Mouse (Mus musculus) megakaryocyte, embryonic 14.5 days (primary cell): ENCODE results near the gene Hpse2. TPM values are rescaled to one million over a fixed set of nuclear protein-coding genes. Genes with fewer than 3 reads are reported as not detected.

Source experiments
- H3K27me3 ChIP-seq: replicated peaks from 2 replicates; pipeline ENCODE3; 2012; ENCODE audit warnings: inconsistent platforms
- H3K36me3 ChIP-seq: replicated peaks from 2 replicates; pipeline ENCODE3; 2012; ENCODE audit warnings: low read length, inconsistent platforms, mixed read lengths
- H3K4me1 ChIP-seq: 2 replicates; pipeline ENCODE4 v1.6.1; 2012; ENCODE audit warnings: inconsistent platforms
- H3K4me3 ChIP-seq: replicated peaks from 2 replicates; pipeline ENCODE3; 2012; ENCODE audit warnings: moderate library complexity, mild to moderate bottlenecking, inconsistent platforms
- H3K9me3 ChIP-seq: 2 replicates; pipeline ENCODE4 v1.6.1; 2012; ENCODE audit warnings: inconsistent platforms
- FLI1 ChIP-seq: IDR thresholded peaks from 2 replicates; pipeline ENCODE4 v1.6.1; 2012; ENCODE audit warnings: low read length, inconsistent platforms, mixed read lengths
- GATA1 ChIP-seq: IDR thresholded peaks from 3 replicates; pipeline ENCODE4 v1.6.1; 2012; ENCODE audit warnings: mixed read lengths, low read length, inconsistent platforms, borderline replicate concordance
- polyA plus RNA-seq: library from polyadenylated mRNA; stranded (reverse); fragments of >175 nt; gene quantifications from 2 replicates; pipeline ENCODE4 v1.2.3, GENCODE M21; 2012; ENCODE audit warnings: low replicate concordance; ENCODE audit not compliant: insufficient read depth

Gene Hpse2
- polyA plus RNA-seq, 1 experiment: 0.02 TPM

GRCm38 (mm10) chr19:42877653-42878052, 510.5 kb downstream of the Hpse2 start:
- peaks cover 5% of the 10 kb centered on the region for H3K27me3 ChIP-seq
- H3K9me3 ChIP-seq: no peaks in the 10 kb centered on the region
- no peaks in the 10 kb centered on the region for H3K4me1 ChIP-seq
- no peaks in the 10 kb centered on the region for H3K36me3 ChIP-seq
- H3K4me3 ChIP-seq: no peak overlapping the region
- TF ChIP-seq FLI1: no peak
- no peak for TF ChIP-seq GATA1

- no peak for TF ChIP-seq FLI1
- TF ChIP-seq GATA1: no peak
- H3K27me3 ChIP-seq: peaks cover 5% of the 10 kb centered on the region
- H3K9me3 ChIP-seq: no peaks in the 10 kb centered on the region
- H3K4me3 ChIP-seq: no peak overlapping the region
- H3K36me3 ChIP-seq: no peaks in the 10 kb centered on the region
- no peaks in the 10 kb centered on the region for H3K4me1 ChIP-seq
These were observed 511.6 kb downstream of the Hpse2 start for GRCm38 (mm10) chr19:42876563-42876962.

DNA sequence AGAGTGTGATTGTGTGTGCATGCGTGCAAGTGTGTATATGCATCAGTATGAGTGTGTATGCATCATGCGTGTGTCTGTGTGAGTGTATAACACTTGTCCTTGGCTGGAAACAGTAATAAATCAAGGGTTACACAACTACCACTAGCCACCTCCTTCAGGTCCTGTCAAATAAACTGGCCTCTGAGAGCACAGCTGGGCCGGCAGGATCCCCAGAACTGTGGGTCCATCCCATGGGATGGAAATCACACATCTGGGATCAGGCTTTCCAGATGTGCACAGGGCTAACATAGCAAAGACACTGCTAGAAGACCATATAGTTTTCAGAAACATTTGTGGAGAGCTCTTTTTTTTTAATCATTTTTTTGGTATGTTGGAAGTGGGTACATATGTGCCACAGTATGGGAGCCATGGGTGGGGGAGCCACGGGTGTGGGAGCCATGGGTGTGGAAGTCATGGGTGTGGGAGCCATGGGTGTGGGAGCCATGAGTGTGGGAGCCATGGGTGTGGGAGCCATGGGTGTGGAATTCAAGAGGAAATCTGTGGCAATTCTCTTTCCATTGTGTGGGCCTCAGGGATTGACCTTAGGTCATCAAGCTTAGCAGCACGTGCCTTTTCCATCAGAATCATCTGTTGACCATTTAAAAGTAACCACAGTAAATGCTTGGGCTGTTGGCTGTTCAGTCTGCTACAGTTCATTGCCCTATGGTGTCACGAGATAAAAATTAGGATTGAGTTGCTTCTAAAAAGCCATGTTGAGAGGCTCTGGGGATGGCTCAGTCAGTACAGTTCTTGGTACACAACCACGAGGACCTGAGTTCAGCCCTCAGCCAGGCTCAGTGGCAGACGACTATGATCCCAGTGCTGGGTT, 518.3 kb downstream of the Hpse2 start:
- Histone ChIP-seq H3K4me1 (no peaks in the 10 kb centered on the region), H3K4me3 (peak overlapping the region; percentile 40), H3K9me3 (no peaks in the 10 kb centered on the region), H3K27me3 (peaks cover 21% of the 10 kb centered on the region), H3K36me3 (no peaks in the 10 kb centered on the region)
- no peak for TF ChIP-seq GATA1
- TF ChIP-seq FLI1: no peak

DNA sequence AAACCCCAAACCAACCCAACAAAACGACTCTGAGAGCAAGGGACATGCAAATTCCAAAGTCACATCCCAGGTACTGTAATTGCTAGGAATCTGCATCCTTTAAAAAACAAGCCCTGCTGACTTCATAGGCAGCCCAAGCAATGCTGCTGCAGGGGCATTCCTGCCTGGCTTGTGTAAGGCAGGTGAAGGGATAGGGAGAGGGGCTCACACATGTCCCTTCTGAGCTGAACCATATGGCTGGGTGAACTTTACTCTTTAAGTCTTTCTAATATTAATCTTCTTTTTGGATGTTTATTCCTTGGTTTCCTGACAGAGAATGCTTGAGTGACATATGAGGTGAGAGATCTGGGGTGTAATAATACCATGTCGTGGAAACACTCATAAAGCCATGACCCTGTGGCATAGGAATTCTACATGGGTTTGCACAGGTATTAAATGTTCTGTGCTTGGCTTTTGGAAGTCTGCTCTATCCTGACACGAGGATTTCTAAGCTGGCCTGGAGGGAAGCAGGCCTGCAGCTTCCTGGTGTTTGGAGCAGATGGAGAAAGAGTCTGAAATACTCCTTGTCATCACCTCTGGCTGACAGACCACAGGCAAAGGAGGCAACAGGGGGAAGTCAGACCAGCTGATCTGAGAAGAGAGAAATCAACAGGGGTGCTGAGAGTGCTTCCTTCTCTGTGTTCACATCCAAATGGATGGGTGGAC, 519.0 kb downstream of the Hpse2 start:
- TF ChIP-seq FLI1 (no peak), GATA1 (no peak)
- Histone ChIP-seq H3K4me1 (no peaks in the 10 kb centered on the region), H3K36me3 (no peaks in the 10 kb centered on the region), H3K9me3 (no peaks in the 10 kb centered on the region), H3K27me3 (peaks cover 21% of the 10 kb centered on the region), H3K4me3 (peak overlapping the region; percentile 40)

DNA sequence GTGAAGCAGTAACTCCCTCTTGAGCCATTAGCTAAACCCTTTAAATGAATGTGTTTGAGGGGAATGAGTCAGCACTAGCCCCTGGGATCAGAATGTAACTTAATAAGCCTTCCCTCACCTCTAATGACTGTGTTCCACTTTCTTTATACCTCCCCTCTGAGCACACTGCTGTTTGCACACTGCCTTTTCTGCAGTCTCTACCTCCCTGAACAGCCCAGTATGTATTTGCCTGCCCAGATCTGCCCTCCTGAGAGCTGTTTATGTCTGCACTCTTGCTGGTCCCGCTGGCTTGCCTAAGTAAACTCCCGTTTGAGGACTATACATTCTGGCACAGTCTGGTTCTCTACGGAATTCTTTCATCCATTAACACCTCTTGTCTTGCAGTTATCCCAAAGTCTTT, 525.1 kb downstream of the Hpse2 start:
- no peak for TF ChIP-seq GATA1
- no peak for TF ChIP-seq FLI1
- Histone ChIP-seq H3K4me3 (no peak overlapping the region), H3K27me3 (peaks cover 14% of the 10 kb centered on the region), H3K36me3 (no peaks in the 10 kb centered on the region), H3K9me3 (no peaks in the 10 kb centered on the region), H3K4me1 (no peaks in the 10 kb centered on the region)

GRCm38 (mm10) chr19:42857096-42857495, 531.1 kb downstream of the Hpse2 start:
- H3K27me3 ChIP-seq: peaks cover 5% of the 10 kb centered on the region
- no peaks in the 10 kb centered on the region for H3K36me3 ChIP-seq
- TF ChIP-seq GATA1 (no peak), FLI1 (no peak)
- no peak overlapping the region for H3K4me3 ChIP-seq
- no peaks in the 10 kb centered on the region for H3K4me1 ChIP-seq
- H3K9me3 ChIP-seq: peaks cover 4% of the 10 kb centered on the region; the same call in 1 of the 2 replicates

GRCm38 (mm10) chr19:42855649-42856048, 532.5 kb downstream of the Hpse2 start:
- Histone ChIP-seq H3K27me3 (peaks cover 5% of the 10 kb centered on the region), H3K4me3 (no peak overlapping the region), H3K4me1 (no peaks in the 10 kb centered on the region), H3K36me3 (no peaks in the 10 kb centered on the region), H3K9me3 (peaks cover 4% of the 10 kb centered on the region; the same call in 1 of the 2 replicates)
- TF ChIP-seq GATA1: no peak
- no peak for TF ChIP-seq FLI1

GRCm38 (mm10) chr19:42850444-42850843, 537.7 kb downstream of the Hpse2 start:
- peaks cover 2% of the 10 kb centered on the region for H3K27me3 ChIP-seq
- no peaks in the 10 kb centered on the region for H3K4me1 ChIP-seq
- no peak overlapping the region for H3K4me3 ChIP-seq
- H3K9me3 ChIP-seq: peaks cover 4% of the 10 kb centered on the region; the same call in 1 of the 2 replicates
- H3K36me3 ChIP-seq: no peaks in the 10 kb centered on the region
- TF ChIP-seq GATA1: no peak
- TF ChIP-seq FLI1: no peak

DNA sequence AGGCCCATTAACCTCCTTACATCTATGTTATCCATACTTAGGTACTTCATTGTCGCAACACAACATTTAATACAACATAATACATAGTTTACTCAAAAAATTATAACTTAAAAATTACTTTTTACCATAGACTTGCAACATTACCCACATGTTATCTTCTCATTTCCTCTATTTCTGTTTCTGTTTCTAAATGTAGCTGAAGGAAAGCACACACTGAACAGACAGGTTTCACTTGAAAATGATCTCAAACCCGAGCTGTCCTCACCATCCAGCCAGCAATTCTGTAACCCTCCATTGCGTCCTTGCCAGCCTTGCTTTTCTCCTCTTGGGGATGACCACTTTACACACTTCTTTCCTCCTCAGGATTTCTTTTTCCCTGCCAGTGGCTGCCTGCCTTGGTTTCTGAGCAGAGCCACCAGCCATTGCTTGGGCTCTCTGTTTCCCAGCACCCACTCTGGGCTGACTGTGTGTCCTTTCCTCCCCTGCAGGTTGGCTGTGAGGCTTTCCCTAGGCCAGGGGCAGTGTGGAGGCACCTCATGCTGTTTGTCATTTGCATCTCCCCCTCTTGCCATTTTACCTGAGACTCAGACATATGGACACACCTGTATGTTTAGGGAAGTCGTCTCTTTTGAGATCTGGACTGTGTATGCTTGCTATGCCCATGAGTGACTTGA, 548.4 kb downstream of the Hpse2 start:
- no peaks in the 10 kb centered on the region for H3K9me3 ChIP-seq
- peak overlapping the region; percentile 64 for H3K4me3 ChIP-seq
- H3K4me1 ChIP-seq: peaks cover 8% of the 10 kb centered on the region
- no peak for TF ChIP-seq FLI1
- no peak for TF ChIP-seq GATA1
- H3K36me3 ChIP-seq: no peaks in the 10 kb centered on the region
- H3K27me3 ChIP-seq: peaks cover 9% of the 10 kb centered on the region

- Histone ChIP-seq H3K9me3 (no peaks in the 10 kb centered on the region), H3K36me3 (no peaks in the 10 kb centered on the region), H3K4me3 (no peak overlapping the region), H3K27me3 (peaks cover 11% of the 10 kb centered on the region), H3K4me1 (peaks cover 8% of the 10 kb centered on the region)
- TF ChIP-seq FLI1: no peak
- TF ChIP-seq GATA1: no peak
These were observed 549.0 kb downstream of the Hpse2 start for GRCm38 (mm10) chr19:42839118-42839517.
